Mouse (Mus musculus): ENCODE results near the gene Fam189a2. TPM values are rescaled to one million over a fixed set of nuclear protein-coding genes. Genes with fewer than 3 reads are reported as not detected.

Fam189a2 gene
- total RNA-seq, 2 experiments from 2014 or later = 10.4 to 10.5 TPM

GRCm38 (mm10) chr19:24029616-24030510 is 956 bp downstream of the Fam189a2 start:
- intact Hi-C loops (cut with DNase I) = no loop called here
- DNase-seq (ENCODE audit: low spot score in 2 of 2) = no peak

- intact Hi-C loops (cut with DNase I) = no loop called here
- DNase-seq (ENCODE audit: low spot score in 2 of 2) = no peak
Measured at GRCm38 (mm10) chr19:24025876-24026275, 4.9 kb downstream of the Fam189a2 start.

- DNase-seq (ENCODE audit: low spot score in 2 of 2) = no peak
- intact Hi-C loops (cut with DNase I) = no loop called here
Measured at GRCm38 (mm10) chr19:24024667-24025066, 6.2 kb downstream of the Fam189a2 start.

DNA sequence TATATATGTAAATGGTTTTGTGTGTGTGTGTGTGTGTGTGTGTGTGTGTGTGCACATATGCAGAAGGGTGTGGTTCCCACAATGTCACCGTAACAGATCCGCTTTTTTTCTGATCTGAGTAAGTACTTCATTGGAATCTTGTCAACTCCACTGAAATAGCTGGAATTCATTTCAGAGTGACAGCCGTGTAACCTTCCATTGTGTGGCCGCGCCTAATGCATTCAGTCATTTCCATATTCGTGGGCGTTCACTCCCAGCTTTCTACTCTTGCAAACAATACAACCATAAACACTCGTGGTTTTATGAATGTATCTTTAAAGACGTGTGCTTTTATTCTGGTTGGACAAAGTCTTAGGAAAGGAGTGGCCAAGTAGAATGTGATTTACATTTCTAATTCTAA is 6.7 kb downstream of the Fam189a2 start:
- DNase-seq (ENCODE audit: low spot score in 2 of 2) = no peak
- intact Hi-C loops (cut with DNase I) = no loop called here

DNA sequence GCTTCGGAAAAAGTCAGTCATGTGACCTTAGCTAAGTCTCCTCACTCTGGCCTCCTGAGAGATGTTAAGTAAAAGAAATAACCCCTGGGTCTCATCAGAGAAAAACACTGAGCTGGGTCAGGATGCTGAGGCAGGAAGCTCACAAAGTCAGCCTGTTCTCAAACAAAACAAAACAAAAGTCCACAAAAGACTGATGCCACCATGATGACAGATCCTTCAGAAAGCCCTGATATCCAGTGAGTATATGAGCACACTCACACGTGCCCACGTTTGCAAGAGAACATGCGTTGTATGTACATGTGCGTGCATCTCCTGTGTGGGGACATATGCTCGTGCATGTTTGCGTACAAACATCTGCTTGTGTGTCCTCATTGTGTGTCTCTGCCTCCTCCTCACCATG is 7.5 kb downstream of the Fam189a2 start:
- DNase-seq (ENCODE audit: low spot score in 2 of 2) = no peak
- intact Hi-C loops (cut with DNase I) = no loop called here

DNA sequence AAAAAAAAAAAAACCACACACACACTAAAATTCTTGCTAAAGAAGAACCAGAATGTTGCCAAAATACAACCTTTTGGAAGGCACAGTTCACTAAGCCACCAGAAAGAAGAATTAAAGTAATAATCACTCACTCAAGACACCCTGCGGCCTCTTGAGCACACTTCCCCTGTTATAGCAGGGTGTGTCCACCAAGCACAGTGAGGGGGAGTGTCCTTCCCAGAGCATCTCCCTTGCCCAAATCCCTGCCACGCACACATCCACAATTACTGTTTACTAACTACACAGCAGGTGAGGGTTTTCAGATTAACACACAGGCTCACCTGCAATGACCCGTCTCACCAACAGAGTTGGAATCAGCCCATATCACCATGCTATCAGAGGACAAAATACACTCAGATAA is 8.0 kb downstream of the Fam189a2 start:
- intact Hi-C loops (cut with DNase I) = no loop called here
- DNase-seq (ENCODE audit: low spot score in 2 of 2) = no peak

DNA sequence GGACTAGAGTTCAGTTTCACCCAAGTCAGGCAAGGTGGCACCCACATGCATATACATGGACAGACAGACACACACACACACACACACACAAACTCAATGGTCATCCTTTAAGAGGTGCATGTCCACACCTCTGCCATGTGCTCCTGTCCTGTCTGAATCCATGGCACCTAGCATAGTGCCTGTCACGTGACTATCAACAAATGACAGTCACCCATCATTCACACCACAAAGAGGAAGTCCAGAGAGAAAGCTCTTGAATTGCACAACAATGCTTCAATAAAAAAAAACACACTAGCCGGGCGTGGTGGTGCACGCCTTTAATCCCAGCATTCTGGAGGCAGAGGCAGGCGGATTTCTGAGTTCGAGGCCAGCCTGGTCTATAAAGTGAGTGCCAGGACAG is 8.5 kb downstream of the Fam189a2 start:
- no peak for DNase-seq (ENCODE audit: low spot score in 2 of 2)
- intact Hi-C loops (cut with DNase I) = no loop called here

DNA sequence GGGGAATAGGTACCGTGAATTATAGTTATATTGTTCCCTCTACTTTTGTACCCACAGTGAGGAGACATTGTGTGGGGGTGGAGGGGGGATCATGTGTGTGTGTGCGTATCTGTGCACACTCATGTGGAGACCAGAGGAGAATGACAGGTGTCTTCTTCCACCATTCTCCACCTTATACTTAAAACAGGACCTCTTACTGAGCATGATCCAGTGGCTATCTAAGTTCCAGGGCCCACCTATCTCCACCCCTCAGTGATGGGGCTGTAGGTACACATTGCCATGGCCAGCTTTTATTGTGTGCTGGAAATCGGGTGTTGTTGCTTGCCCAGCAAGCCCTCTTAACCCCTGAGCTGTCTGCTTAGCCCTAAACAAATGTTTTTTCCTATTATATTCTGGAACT is 10.1 kb downstream of the Fam189a2 start:
- intact Hi-C loops (cut with DNase I) = no loop called here
- no peak for DNase-seq (ENCODE audit: low spot score in 2 of 2)

- no peak for DNase-seq (ENCODE audit: low spot score in 2 of 2)
- intact Hi-C loops (cut with DNase I) = no loop called here
Measured at GRCm38 (mm10) chr19:24019609-24020008, 11.2 kb downstream of the Fam189a2 start.

GRCm38 (mm10) chr19:24018396-24018795 is 12.4 kb downstream of the Fam189a2 start:
- DNase-seq (ENCODE audit: low spot score in 2 of 2) = no peak
- intact Hi-C loops (cut with DNase I) = no loop called here

DNA sequence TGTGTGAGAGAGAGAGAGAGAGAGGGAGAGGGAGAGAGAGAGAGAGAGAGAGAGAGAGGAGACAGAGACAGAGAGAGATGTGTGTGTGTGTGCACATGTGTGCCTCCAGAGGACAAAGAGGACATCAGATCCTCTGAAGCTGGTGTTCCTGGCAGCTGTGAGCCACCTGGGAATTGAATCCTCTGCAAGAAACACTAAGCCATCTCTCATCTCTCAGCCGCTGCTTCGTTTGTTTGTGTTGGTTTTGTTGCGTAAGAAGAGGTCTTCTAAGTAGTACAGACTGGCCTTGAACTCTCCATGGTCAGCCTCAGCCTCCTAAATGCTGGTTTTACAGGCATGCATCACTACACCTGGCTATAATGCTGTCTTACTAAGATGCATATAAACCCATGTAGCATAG is 12.9 kb downstream of the Fam189a2 start:
- no peak for DNase-seq (ENCODE audit: low spot score in 2 of 2)
- intact Hi-C loops (cut with DNase I) = no loop called here

DNA sequence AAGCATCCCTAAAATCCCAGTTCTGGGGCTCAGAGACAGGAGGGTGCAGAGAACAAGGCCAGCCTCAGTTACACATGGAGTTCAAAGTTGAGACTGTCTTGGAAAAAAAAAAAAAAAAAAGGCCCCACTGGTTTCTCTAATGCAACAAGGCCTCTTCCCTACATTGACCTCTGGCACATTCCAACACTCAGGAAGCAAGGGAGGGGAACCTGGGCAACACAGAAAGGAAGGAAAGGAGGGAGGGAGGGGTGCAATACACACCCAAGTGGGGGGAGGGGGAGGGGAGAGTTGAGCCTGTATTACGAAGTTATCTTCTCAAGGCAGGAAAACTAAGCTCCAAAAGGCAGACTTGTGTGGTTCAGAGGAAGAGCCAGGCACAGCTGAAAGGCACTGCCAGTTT is 13.4 kb downstream of the Fam189a2 start:
- intact Hi-C loops (cut with DNase I) = no loop called here
- DNase-seq (ENCODE audit: low spot score in 2 of 2) = no peak

DNA sequence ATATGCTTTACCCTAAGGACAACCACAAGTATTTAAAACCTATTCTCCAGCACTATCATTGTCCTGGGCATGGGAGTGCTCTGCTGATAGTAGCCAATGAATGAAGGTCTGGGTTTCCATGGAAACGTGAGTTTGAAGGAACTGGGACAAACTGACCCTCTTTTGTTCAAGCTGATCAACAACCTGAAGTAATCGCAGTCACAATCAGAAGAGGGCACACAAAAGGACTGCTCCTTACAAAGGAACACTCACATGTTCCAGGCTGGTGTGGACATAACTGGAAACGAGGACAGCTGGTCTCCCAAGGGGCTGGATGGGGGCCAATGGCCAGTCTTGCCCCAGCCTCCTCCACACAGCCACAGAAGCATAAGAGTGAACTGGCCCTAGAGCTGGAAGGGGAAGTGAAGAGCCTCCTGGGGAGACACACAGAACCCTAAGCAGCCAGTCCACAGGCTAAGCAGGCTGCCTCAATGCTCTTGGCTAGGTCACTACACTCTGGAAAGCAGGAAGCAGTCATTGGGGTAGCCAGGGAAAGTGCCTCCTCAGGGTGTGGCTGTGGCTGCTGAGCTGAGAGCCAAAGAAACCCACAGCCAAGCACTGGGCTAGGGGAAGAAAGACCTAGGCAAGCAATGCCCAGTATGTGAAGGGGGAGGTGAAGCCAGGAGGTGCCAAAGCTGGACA is 14.0 kb downstream of the Fam189a2 start:
- intact Hi-C loops (cut with DNase I) = no loop called here
- no peak for DNase-seq (ENCODE audit: low spot score in 2 of 2)

- no peak for DNase-seq (ENCODE audit: low spot score in 2 of 2)
- intact Hi-C loops (cut with DNase I) = no loop called here
Measured at GRCm38 (mm10) chr19:24013241-24013640, 17.6 kb downstream of the Fam189a2 start.

DNA sequence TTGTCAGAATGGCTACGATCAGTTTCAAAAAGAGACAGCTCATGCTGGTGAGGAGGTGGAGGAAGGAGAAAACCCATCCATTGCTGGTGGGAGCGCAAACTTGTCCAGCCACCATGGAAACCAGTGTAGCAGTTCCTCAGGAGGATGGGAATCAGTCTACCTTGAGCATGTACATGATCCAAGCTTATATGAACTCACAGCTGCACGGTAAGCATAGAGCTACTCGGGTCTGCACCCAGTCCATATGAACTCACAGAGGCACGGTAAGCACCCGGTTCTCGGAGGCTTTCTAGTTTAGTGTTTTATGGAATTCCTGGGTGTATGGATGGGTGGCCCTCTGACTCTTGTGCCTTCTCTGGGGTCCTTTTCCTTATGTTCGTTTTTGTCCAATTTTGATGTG is 18.3 kb downstream of the Fam189a2 start:
- intact Hi-C loops (cut with DNase I) = no loop called here

GRCm38 (mm10) chr19:24007638-24008360 is 23.0 kb downstream of the Fam189a2 start:
- intact Hi-C loops (cut with DNase I) = no loop called here
- DNase-seq (ENCODE audit: low spot score in 2 of 2) = no peak

More for the DNA sequence above, 18.3 kb downstream of the Fam189a2 start:
- DNase-seq (ENCODE audit: low spot score in 2 of 2) = no peak

- no peak for DNase-seq (ENCODE audit: low spot score in 2 of 2)
- intact Hi-C loops (cut with DNase I) = no loop called here
Measured at GRCm38 (mm10) chr19:24007002-24007637, 23.7 kb downstream of the Fam189a2 start.

DNA sequence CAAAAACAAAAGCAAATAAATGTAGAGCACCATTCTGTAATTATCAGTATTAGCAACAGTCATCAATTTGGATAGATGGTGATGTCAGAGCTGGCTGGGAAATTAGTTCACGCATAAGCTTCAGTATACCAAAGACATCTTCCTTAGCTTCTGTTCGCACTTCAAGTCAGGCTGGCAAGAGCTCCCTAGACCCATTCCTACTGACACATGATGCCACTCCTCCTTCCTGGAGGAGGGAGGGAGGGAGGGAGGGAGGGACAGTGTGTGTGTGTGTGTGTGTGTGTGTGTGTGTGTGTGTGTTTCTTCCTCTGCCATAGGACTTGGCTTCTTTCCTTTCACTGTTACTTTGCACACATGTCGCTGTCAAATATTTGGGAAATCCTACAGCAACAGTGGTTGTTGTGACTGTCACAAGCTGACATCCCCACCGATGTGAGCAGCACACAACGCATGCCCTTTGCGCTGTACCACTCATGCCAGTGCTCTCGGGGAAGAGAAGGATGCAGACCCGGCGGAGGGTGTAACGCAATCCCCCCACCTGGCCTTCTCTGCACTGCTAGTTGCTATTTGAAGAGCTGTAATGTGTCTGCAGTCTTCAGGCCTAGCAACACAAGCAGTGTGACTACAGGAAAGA is 34.9 kb downstream of the Fam189a2 start:
- DNase-seq (ENCODE audit: low spot score in 2 of 2) = no peak
- intact Hi-C loops (cut with DNase I) = no loop called here

DNA sequence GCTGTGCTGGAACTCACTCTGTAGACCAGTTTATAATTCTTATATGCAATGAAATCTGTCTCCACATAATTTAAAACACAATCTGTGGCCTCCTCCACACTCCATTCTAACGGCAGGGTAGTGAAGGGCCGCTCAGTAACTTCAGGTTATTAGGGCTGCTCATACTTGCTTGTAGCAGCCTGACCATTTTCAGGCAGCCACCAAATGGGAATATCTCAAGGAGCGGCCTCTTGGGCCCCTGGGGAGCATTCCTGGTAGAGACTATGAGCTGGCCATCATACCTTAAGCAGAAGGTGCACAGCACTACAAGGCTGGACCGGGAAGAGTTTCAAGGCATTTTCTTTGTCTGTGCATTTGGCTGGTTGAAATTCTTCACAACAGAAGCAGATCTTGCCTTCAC is 42.7 kb downstream of the Fam189a2 start:
- intact Hi-C loops (cut with DNase I) = no loop called here
- DNase-seq (ENCODE audit: low spot score in 2 of 2) = no peak

GRCm38 (mm10) chr19:23987291-23987690 is 43.5 kb downstream of the Fam189a2 start:
- intact Hi-C loops (cut with DNase I) = no loop called here
- no peak for DNase-seq (ENCODE audit: low spot score in 2 of 2)

All from left cerebral cortex, postnatal 36 days (tissue).